Mouse (Mus musculus): Measurements from ENCODE around the gene Bcl11b. TPM values are rescaled to one million over a fixed set of nuclear protein-coding genes. Genes with fewer than 3 reads are reported as not detected.

Gene Bcl11b
- polyA plus RNA-seq, 1 experiment: 6.4 TPM

- DNase-seq (ENCODE audit: low read depth, low spot score): no peak
- WGBS: 95% methylated on average over 2 of the region's 2 CpGs
These were observed 135.1 kb downstream of the Bcl11b start for GRCm38 (mm10) chr12:107868291-107868690.

Other genes starting within 250 kb of the Bcl11b start
- gene Setd3, start 175.7 kb upstream of the Bcl11b start, polyA plus RNA-seq (2012; rRNA removed): 20.4 and 30.7 TPM in 2 replicates
- 9.4 and 13.7 TPM in 2 replicates for gene Ccnk, start 176.0 kb upstream of the Bcl11b start, polyA plus RNA-seq (2012; rRNA removed)

Measured in large intestine, adult 2 months (tissue).